Mouse (Mus musculus) liver, embryonic 16.5 days (tissue): ENCODE data around the gene Ccdc9. TPM values are rescaled to one million over a fixed set of nuclear protein-coding genes. Genes with fewer than 3 reads are reported as not detected.

ENCODE experiments used
- polyA plus RNA-seq: library from polyadenylated mRNA; unstranded; fragments of >200 nt; fragmentation: Nextera tagmentation; extraction: Ambion mirVana; gene quantifications from 2 replicates; pipeline ENCODE4 v1.2.1, GENCODE M21; 2015

Gene Ccdc9
- polyA plus RNA-seq, 1 experiment from 2014 or later = 9.0 TPM

Other genes starting within 250 kb of the Ccdc9 start
- gene Bicra, start 238.9 kb downstream of the Ccdc9 start, polyA plus RNA-seq = 1.4 and 1.9 TPM in 2 replicates
- not detected in 2 replicates for gene Zfp541, start 225.0 kb downstream of the Ccdc9 start, polyA plus RNA-seq
- gene Napa, start 188.3 kb downstream of the Ccdc9 start, polyA plus RNA-seq = 162 and 163 TPM in 2 replicates
- 7.3 and 7.8 TPM in 2 replicates for gene Kptn, start 166.9 kb downstream of the Ccdc9 start, polyA plus RNA-seq
- 0.02 TPM in 1 of 2 replicates, not detected in the other for gene Slc8a2, start 157.0 kb downstream of the Ccdc9 start, polyA plus RNA-seq
- gene Meis3, start 111.7 kb downstream of the Ccdc9 start, polyA plus RNA-seq = 1.1 and 1.6 TPM in 2 replicates
- gene Dhx34, start 64.8 kb downstream of the Ccdc9 start, polyA plus RNA-seq = 4.9 and 6.7 TPM in 2 replicates
- 0.98 and 1.0 TPM in 2 replicates for gene C5ar2, start 42.6 kb downstream of the Ccdc9 start, polyA plus RNA-seq
- gene C5ar1, start 27.3 kb downstream of the Ccdc9 start, polyA plus RNA-seq = 4.0 and 4.6 TPM in 2 replicates
- 3.5 and 4.4 TPM in 2 replicates for gene Inafm1, start 13.2 kb downstream of the Ccdc9 start, polyA plus RNA-seq
- 3.0 and 4.1 TPM in 2 replicates for gene Bbc3, start 21.6 kb upstream of the Ccdc9 start, polyA plus RNA-seq
- 84.3 and 90.7 TPM in 2 replicates for gene Sae1, start 101.0 kb upstream of the Ccdc9 start, polyA plus RNA-seq
- 7.0 and 7.2 TPM in 2 replicates for gene Zc3h4, start 114.1 kb upstream of the Ccdc9 start, polyA plus RNA-seq
- gene Tmem160, start 166.0 kb upstream of the Ccdc9 start, polyA plus RNA-seq = 23.4 and 23.6 TPM in 2 replicates
- gene Npas1, start 190.9 kb upstream of the Ccdc9 start, polyA plus RNA-seq = 0.12 TPM in 2 replicates